Mouse (Mus musculus) liver, postnatal 0 days (tissue): ENCODE results near the gene Olfr1413. TPM values are rescaled to one million over a fixed set of nuclear protein-coding genes. Genes with fewer than 3 reads are reported as not detected.

Experiments
- ATAC-seq: fragments of 200-750 bp; cut with Nextera tagmentation; 2 replicates; pipeline ENCODE4 v1.8.0; 2017; ENCODE audit warnings: mild to moderate bottlenecking, moderate library complexity
- DNase-seq: peaks from one replicate; pipeline ENCODE4 v3.0.0-alpha.2; 2016
- H3K27ac ChIP-seq: fragments of 300-500 bp; sonication (generic); 2 replicates; pipeline ENCODE4 v1.5.1; 2014; ENCODE audit warnings: antibody characterized with exemption, moderate library complexity, mild to moderate bottlenecking, low read depth
- H3K27me3 ChIP-seq: fragments of 300-500 bp; sonication (generic); 2 replicates; pipeline ENCODE4 v1.6.1; 2014; ENCODE audit warnings: low read length, control low read depth, mixed read lengths; ENCODE audit not compliant: insufficient read depth
- H3K36me3 ChIP-seq: fragments of 300-500 bp; sonication (generic); replicated peaks from 2 replicates; pipeline ENCODE4 v1.6.1; 2014; ENCODE audit warnings: mild to moderate bottlenecking, control low read depth, low read length, moderate library complexity, mixed read lengths; ENCODE audit not compliant: insufficient read depth
- H3K4me1 ChIP-seq: fragments of 300-500 bp; sonication (generic); 2 replicates; pipeline ENCODE4 v1.6.1; 2014; ENCODE audit warnings: antibody characterized with exemption, mild to moderate bottlenecking, control low read depth; ENCODE audit not compliant: insufficient read depth
- H3K4me2 ChIP-seq: fragments of 300-500 bp; sonication (generic); 2 replicates; pipeline ENCODE4 v1.6.1; 2014; ENCODE audit warnings: low read depth, mild to moderate bottlenecking, low read length, moderate library complexity, mixed read lengths
- H3K4me3 ChIP-seq: fragments of 300-500 bp; sonication (generic); 2 replicates; pipeline ENCODE4 v1.5.1; 2014; ENCODE audit warnings: low read depth, low read length
- H3K9ac ChIP-seq: fragments of 300-500 bp; sonication (generic); replicated peaks from 2 replicates; pipeline ENCODE4 v1.6.1; 2014; ENCODE audit warnings: mild to moderate bottlenecking, moderate library complexity
- H3K9me3 ChIP-seq: fragments of 300-500 bp; sonication (generic); 2 replicates; pipeline ENCODE4 v1.6.1; 2016; ENCODE audit warnings: mild to moderate bottlenecking, control low read depth, low read length, mixed read lengths
- CTCF ChIP-seq: sonication (generic); IDR thresholded peaks from 2 replicates; pipeline ENCODE4 v1.5.1; 2016; ENCODE audit warnings: antibody characterized with exemption, low read depth
- EP300 ChIP-seq: IDR thresholded peaks from 2 replicates; pipeline ENCODE4 v1.6.1; 2016; ENCODE audit warnings: antibody characterized with exemption, low read depth, mild to moderate bottlenecking
- WGBS: fragments of 180-500 bp; shearing (Covaris S2); extraction: QIAGEN DNeasy Blood & Tissue Kit; methylation state at CpG from one replicate; pipeline ENCODE4 v1.1.7; 2014; ENCODE audit not compliant: insufficient replicate concordance; 5-methylcytosine and 5-hydroxymethylcytosine counted together
- polyA plus RNA-seq: library from polyadenylated mRNA; unstranded; fragments of >200 nt; fragmentation: Nextera tagmentation; extraction: Ambion mirVana; gene quantifications from 2 replicates; pipeline ENCODE4 v1.2.1, GENCODE M21; 2015

Gene Olfr1413
- not detected in 2 replicates for polyA plus RNA-seq

GRCm38 (mm10) chr1:92571022-92571421 is at the start of gene Olfr1413:
Olfr1413 (plus strand) TSS chr1:92571322.
- Histone ChIP-seq H3K27me3 (no peaks in the 10 kb centered on the region), H3K27ac (no peak within 1 kb of the TSS), H3K4me2 (no peak within 1 kb of the TSS), H3K4me1 (no peaks in the 10 kb centered on the region), H3K9me3 (no peaks in the 10 kb centered on the region), H3K36me3 (no peaks in the 10 kb centered on the region), H3K4me3 (no peak within 1 kb of the TSS), H3K9ac (no peak within 1 kb of the TSS)
- no peak for ATAC-seq
- 81% methylated on average over 3 of the region's 3 CpGs for WGBS
- DNase-seq, result no peak
- TF ChIP-seq EP300 (no peak), CTCF (no peak)

DNA sequence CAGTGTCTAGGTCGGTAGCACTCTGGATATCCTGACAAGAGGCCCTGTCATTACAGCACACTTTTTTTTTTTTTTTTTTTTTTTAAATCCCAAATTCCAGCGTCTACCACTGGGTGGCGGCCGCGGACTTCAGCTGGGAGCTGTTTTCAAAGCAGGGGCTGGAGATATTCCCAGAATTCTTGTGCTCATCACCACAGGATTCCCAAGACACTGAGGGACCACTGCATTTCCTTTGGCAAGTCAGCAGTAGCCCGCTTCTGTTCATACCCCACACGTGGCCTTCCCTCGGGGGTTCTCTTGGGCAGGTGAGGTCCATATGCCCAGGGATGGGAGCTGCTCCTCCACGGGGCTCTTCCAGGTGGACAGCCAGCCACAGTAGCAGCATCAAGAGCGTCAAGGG is 49.7 kb upstream of the Olfr1413 start:
- TF ChIP-seq CTCF (peak; percentile 55), EP300 (no peak)
- H3K27ac ChIP-seq, result no peak overlapping the region
- no peaks in the 10 kb centered on the region for H3K9me3 ChIP-seq
- no peaks in the 10 kb centered on the region for H3K27me3 ChIP-seq
- no peaks in the 10 kb centered on the region for H3K4me1 ChIP-seq
- DNase-seq, result peak; percentile 23
- H3K4me2 ChIP-seq, result no peak overlapping the region
- H3K4me3 ChIP-seq, result no peak overlapping the region
- no peak for ATAC-seq
- H3K36me3 ChIP-seq, result no peaks in the 10 kb centered on the region
- no peak overlapping the region for H3K9ac ChIP-seq
- WGBS, result 18% methylated on average over 10 of the region's 10 CpGs

GRCm38 (mm10) chr1:92523764-92524163 is 47.4 kb upstream of the Olfr1413 start:
- no peak overlapping the region for H3K4me2 ChIP-seq
- no peaks in the 10 kb centered on the region for H3K36me3 ChIP-seq
- no peaks in the 10 kb centered on the region for H3K4me1 ChIP-seq
- DNase-seq (no peak), ATAC-seq (no peak)
- H3K9me3 ChIP-seq, result no peaks in the 10 kb centered on the region
- 75% methylated on average over 3 of the region's 3 CpGs for WGBS
- H3K27ac ChIP-seq, result no peak overlapping the region
- H3K27me3 ChIP-seq, result no peaks in the 10 kb centered on the region
- TF ChIP-seq CTCF (no peak), EP300 (no peak)
- no peak overlapping the region for H3K4me3 ChIP-seq
- H3K9ac ChIP-seq, result no peak overlapping the region

DNA sequence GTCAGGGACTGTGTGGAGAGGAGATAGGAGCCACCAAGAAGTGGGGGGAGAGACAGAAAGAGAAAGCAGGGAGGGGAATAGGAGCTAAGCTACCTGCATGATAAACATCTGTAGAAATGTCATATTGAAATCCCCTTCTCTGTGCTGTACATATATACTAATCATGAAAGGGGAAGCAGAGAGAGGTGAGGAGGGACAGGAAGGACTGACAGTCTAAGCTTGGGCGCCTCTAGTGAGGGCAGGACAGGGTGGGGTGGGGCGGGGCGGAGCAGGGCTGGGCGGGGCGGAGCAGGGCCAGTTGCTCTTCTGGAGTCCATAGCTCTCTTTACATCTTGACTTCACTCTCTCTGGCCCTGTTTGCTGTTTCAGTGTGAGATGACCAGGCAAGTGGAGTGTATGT is 34.1 kb upstream of the Olfr1413 start:
- ATAC-seq (no peak), DNase-seq (no peak)
- no peak overlapping the region for H3K27ac ChIP-seq
- no peak overlapping the region for H3K9ac ChIP-seq
- 18% methylated on average over 5 of the region's 5 CpGs for WGBS
- H3K4me3 ChIP-seq, result no peak overlapping the region
- H3K4me1 ChIP-seq, result no peaks in the 10 kb centered on the region
- no peak overlapping the region for H3K4me2 ChIP-seq
- no peaks in the 10 kb centered on the region for H3K36me3 ChIP-seq
- no peaks in the 10 kb centered on the region for H3K9me3 ChIP-seq
- H3K27me3 ChIP-seq, result no peaks in the 10 kb centered on the region
- no peak for TF ChIP-seq CTCF
- no peak for TF ChIP-seq EP300

DNA sequence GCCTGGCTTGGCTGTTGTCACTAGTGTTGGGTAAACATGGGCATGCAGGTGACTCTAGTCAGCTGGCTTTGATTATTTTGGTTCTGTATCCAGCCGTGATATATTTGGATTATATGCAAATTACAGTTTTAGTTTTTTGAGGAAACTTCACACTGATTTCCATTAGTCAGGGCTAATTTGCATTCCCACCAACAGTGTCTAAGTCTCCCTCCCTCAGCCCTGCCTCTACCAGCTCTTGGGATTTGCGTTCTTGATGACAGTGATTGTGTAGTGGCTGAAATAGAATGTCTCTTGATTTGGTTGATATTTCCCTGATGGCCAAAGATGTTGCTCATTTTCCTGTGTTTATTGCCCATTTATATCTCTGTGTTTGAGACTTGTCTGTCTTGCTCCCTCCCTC is 32.1 kb upstream of the Olfr1413 start:
- Histone ChIP-seq H3K9ac (no peak overlapping the region), H3K27me3 (no peaks in the 10 kb centered on the region), H3K9me3 (no peaks in the 10 kb centered on the region), H3K4me1 (no peaks in the 10 kb centered on the region), H3K4me3 (no peak overlapping the region), H3K4me2 (no peak overlapping the region), H3K27ac (no peak overlapping the region), H3K36me3 (no peaks in the 10 kb centered on the region)
- ATAC-seq (no peak), DNase-seq (no peak)
- TF ChIP-seq CTCF (no peak), EP300 (no peak)
- WGBS, result 44% methylated on average over 2 of the region's 2 CpGs

- H3K4me1 ChIP-seq, result no peaks in the 10 kb centered on the region
- no peak overlapping the region for H3K4me3 ChIP-seq
- WGBS, result 63% methylated on average over 2 of the region's 2 CpGs
- H3K27ac ChIP-seq, result no peak overlapping the region
- H3K27me3 ChIP-seq, result no peaks in the 10 kb centered on the region
- no peaks in the 10 kb centered on the region for H3K9me3 ChIP-seq
- no peak overlapping the region for H3K4me2 ChIP-seq
- DNase-seq (no peak), ATAC-seq (no peak)
- H3K9ac ChIP-seq, result no peak overlapping the region
- no peaks in the 10 kb centered on the region for H3K36me3 ChIP-seq
- TF ChIP-seq CTCF, result no peak
- TF ChIP-seq EP300, result no peak
Observed at GRCm38 (mm10) chr1:92545929-92546328, 25.2 kb upstream of the Olfr1413 start.

- H3K4me1 ChIP-seq, result no peaks in the 10 kb centered on the region
- ATAC-seq (no peak), DNase-seq (no peak)
- no peak for TF ChIP-seq CTCF
- TF ChIP-seq EP300, result no peak
- no peaks in the 10 kb centered on the region for H3K36me3 ChIP-seq
- no peak within 1 kb of the TSS for H3K9ac ChIP-seq
- no peak within 1 kb of the TSS for H3K4me2 ChIP-seq
- no peak within 1 kb of the TSS for H3K27ac ChIP-seq
- no peaks in the 10 kb centered on the region for H3K27me3 ChIP-seq
- no peaks in the 10 kb centered on the region for H3K9me3 ChIP-seq
- 71% methylated on average over 2 of the region's 2 CpGs for WGBS
- H3K4me3 ChIP-seq, result no peak within 1 kb of the TSS
Observed at GRCm38 (mm10) chr1:92585479-92585878, 14.4 kb downstream of the Olfr1413 start, which contains the start of gene Olfr1412. Olfr1412 (plus strand) TSS chr1:92585779.
